Mouse (Mus musculus) ES-E14 (cell line): ENCODE measurements at regions not wholly inside any gene's neighbourhood (a gene's known extent, or its start where the extent isn't known, plus 50 kb on each side); places are given as distances from the start of the nearest gene placed in this dataset.
"Not testable (repeated sequence)": the region's sequence is repeated elsewhere in the genome, so short reads cannot be mapped to it uniquely, and the experiment has no call there.

Experiments used
- DNase-seq: peaks from one replicate; pipeline ENCODE4 v3.0.0-alpha.2; 2013; ENCODE audit warnings: low read depth, low spot score
- H3K27ac ChIP-seq: 2 replicates; pipeline ENCODE4 v1.5.1; 2012; ENCODE audit warnings: low read depth, mild to moderate bottlenecking, low read length, moderate library complexity, mixed read lengths; ENCODE audit not compliant: poor library complexity, insufficient read depth, severe bottlenecking
- H3K36me3 ChIP-seq: 2 replicates; pipeline ENCODE4 v1.6.1; 2012; ENCODE audit warnings: mild to moderate bottlenecking, low read length, moderate library complexity, mixed read lengths; ENCODE audit not compliant: control insufficient read depth, poor library complexity, insufficient read depth, severe bottlenecking
- H3K4me1 ChIP-seq, 2 experiments: fragments of 150-350 bp in 1 of 2; sonication (generic) in 1 of 2; 2 replicates each; pipeline ENCODE4 v1.6.1; 2012; ENCODE audit warnings: low read length in 2 of 2, mild to moderate bottlenecking in 1 of 2, mixed read lengths in 1 of 2; ENCODE audit not compliant: control insufficient read depth in 2 of 2, insufficient read depth in 2 of 2, poor library complexity in 1 of 2
- H3K4me3 ChIP-seq, 2 experiments: fragments of 150-350 bp in 1 of 2; sonication (generic) in 1 of 2; 2 replicates each; pipeline ENCODE4 v1.5.1; 2012; ENCODE audit warnings: low read length in 2 of 2, low read depth in 1 of 2, mild to moderate bottlenecking in 1 of 2, mixed read lengths in 1 of 2; ENCODE audit not compliant: insufficient read depth in 1 of 2, poor library complexity in 1 of 2, severe bottlenecking in 1 of 2
- H3K9ac ChIP-seq: 2 replicates; pipeline ENCODE4 v1.6.1; 2012; ENCODE audit warnings: low read depth, mild to moderate bottlenecking, low read length, mixed read lengths; ENCODE audit not compliant: poor library complexity, insufficient read depth, severe bottlenecking
- H3K9me3 ChIP-seq: fragments of 150-350 bp; sonication (generic); 2 replicates; pipeline ENCODE4 v1.6.1; 2012; ENCODE audit warnings: low read depth, mild to moderate bottlenecking, low read length; ENCODE audit not compliant: control insufficient read depth, insufficient read depth
- CHD2 ChIP-seq: IDR thresholded peaks from 2 replicates; pipeline ENCODE4 v1.6.1; 2014; ENCODE audit warnings: mild to moderate bottlenecking, low read depth, low read length, inconsistent platforms
- HCFC1 ChIP-seq: IDR thresholded peaks from 2 replicates; pipeline ENCODE4 v1.6.1; 2012; ENCODE audit warnings: low read length, inconsistent platforms, borderline replicate concordance; ENCODE audit not compliant: insufficient read depth
- MAFK ChIP-seq: IDR thresholded peaks from 2 replicates; pipeline ENCODE4 v1.6.1; 2014; ENCODE audit warnings: mild to moderate bottlenecking, low read depth, low read length, inconsistent platforms; ENCODE audit not compliant: insufficient read depth
- ZC3H11A ChIP-seq: IDR thresholded peaks from 2 replicates; pipeline ENCODE4 v1.6.1; 2012; ENCODE audit warnings: low read depth, mild to moderate bottlenecking, inconsistent platforms, low read length, borderline replicate concordance
- ZNF384 ChIP-seq: IDR thresholded peaks from 2 replicates; pipeline ENCODE4 v1.6.1; 2012; ENCODE audit warnings: low read depth, low read length, inconsistent platforms
- in situ Hi-C, 2 experiments: fragments of 600-800 bp; cut with MboI; formaldehyde crosslinking; loops; one replicate each; pipeline ENCODE4 v1.15.1; 2025; ENCODE audit warnings: low sequenced_read_pairs in 2 of 2, inconsistent platforms in 1 of 2; ENCODE audit not compliant: unreplicated experiment in 2 of 2

GRCm38 (mm10) chr7:58443297-58443696 is 212.7 kb upstream of the Atp10a start:
- no peak for DNase-seq
- Histone ChIP-seq H3K36me3 (no peaks in the 10 kb centered on the region), H3K4me1 (no peaks in the 10 kb centered on the region), H3K9ac (no peak overlapping the region), H3K9me3 (no peaks in the 10 kb centered on the region), H3K27ac (no peak overlapping the region), H3K4me3 (no peak overlapping the region)
- TF ChIP-seq HCFC1 (no peak), CHD2 (no peak), ZNF384 (no peak), ZC3H11A (no peak), MAFK (no peak)
- in situ Hi-C loops: loop anchor here in 1 of 2 experiments (25.0 kb wide), 1 partner anchor 94 kb away; no protein-coding TSS in a partner anchor

DNA sequence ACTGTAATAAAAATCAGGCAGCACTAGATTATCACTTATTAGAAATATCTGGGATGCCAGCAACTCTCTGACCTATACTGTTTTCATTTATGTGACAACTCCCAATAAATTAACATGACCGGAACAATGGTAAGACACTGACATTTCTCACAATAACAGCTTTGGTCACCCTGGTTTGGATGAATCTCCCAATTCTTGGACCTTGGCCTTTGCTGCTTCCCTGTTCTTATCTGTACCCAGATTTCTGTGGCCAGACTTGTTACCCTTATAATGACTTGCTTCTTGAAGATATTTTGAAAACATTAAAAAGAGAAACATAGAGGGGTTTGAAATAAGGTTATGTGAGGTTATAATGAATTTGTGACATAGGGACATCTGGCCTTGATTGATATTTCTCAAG is 210.2 kb upstream of the Atp10a start:
- Histone ChIP-seq H3K4me1 (no peaks in the 10 kb centered on the region), H3K27ac (no peak overlapping the region), H3K36me3 (no peaks in the 10 kb centered on the region), H3K4me3 (no peak overlapping the region), H3K9ac (no peak overlapping the region), H3K9me3 (no peaks in the 10 kb centered on the region)
- TF ChIP-seq ZC3H11A (no peak), HCFC1 (no peak), CHD2 (no peak), MAFK (no peak), ZNF384 (no peak)
- DNase-seq: no peak
- in situ Hi-C loops: loop anchor here in 1 of 2 experiments (25.0 kb wide), 1 partner anchor 92 kb away; no protein-coding TSS in a partner anchor

DNA sequence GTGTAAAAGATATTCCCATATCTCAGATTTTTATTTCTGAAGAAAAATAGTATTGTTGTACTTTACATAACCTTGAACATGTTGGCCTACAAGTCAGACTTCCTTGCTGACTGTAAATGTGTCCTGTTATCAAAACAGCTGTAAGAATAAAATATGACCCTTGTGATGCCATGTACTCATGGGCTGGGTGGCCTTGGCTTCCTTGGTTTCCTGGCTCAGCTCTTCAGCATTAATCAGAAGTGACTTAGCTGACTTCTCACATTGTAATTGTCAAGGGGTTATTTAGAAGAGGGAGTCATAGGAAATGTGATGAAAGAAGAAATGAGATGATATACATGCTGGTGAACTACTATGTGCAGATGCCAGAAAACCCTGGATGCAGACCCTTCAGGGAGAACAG is 209.7 kb upstream of the Atp10a start:
- no peaks in the 10 kb centered on the region for H3K9me3 ChIP-seq
- in situ Hi-C loops: loop anchor here in 1 of 2 experiments (25.0 kb wide), 1 partner anchor 91 kb away; no protein-coding TSS in a partner anchor
- H3K36me3 ChIP-seq: no peaks in the 10 kb centered on the region
- TF ChIP-seq ZNF384 (no peak), CHD2 (no peak), MAFK (no peak), HCFC1 (no peak), ZC3H11A (no peak)
- H3K9ac ChIP-seq: no peak overlapping the region
- DNase-seq: no peak
- H3K27ac ChIP-seq: no peak overlapping the region
- H3K4me3 ChIP-seq: no peak overlapping the region
- H3K4me1 ChIP-seq: no peaks in the 10 kb centered on the region

GRCm38 (mm10) chr7:58448727-58449126 is 207.2 kb upstream of the Atp10a start:
- no peaks in the 10 kb centered on the region for H3K36me3 ChIP-seq
- no peaks in the 10 kb centered on the region for H3K9me3 ChIP-seq
- H3K4me3 ChIP-seq: no peak overlapping the region
- in situ Hi-C loops: loop anchor here in 1 of 2 experiments (25.0 kb wide), 1 partner anchor 89 kb away; no protein-coding TSS in a partner anchor
- TF ChIP-seq ZC3H11A (no peak), HCFC1 (no peak), MAFK (no peak), CHD2 (no peak), ZNF384 (no peak)
- H3K27ac ChIP-seq: no peak overlapping the region
- H3K9ac ChIP-seq: no peak overlapping the region
- no peak for DNase-seq
- no peaks in the 10 kb centered on the region for H3K4me1 ChIP-seq

GRCm38 (mm10) chr7:58451981-58452380 is 204.0 kb upstream of the Atp10a start:
- no peaks in the 10 kb centered on the region for H3K9me3 ChIP-seq
- H3K4me3 ChIP-seq: no peak overlapping the region
- H3K9ac ChIP-seq: no peak overlapping the region
- no peaks in the 10 kb centered on the region for H3K36me3 ChIP-seq
- no peak for DNase-seq
- in situ Hi-C loops: loop anchor here in 1 of 2 experiments (10.0 kb wide), 1 partner anchor 57 kb away; no protein-coding TSS in a partner anchor
- H3K4me1 ChIP-seq: no peaks in the 10 kb centered on the region
- no peak overlapping the region for H3K27ac ChIP-seq
- no peak for TF ChIP-seq CHD2
- TF ChIP-seq ZNF384: no peak
- no peak for TF ChIP-seq HCFC1
- no peak for TF ChIP-seq MAFK
- no peak for TF ChIP-seq ZC3H11A

- DNase-seq, H3K4me3 ChIP-seq, H3K4me1 ChIP-seq, H3K9ac ChIP-seq, H3K9me3 ChIP-seq, H3K36me3 ChIP-seq, H3K27ac ChIP-seq: not testable (repeated sequence)
- in situ Hi-C loops: loop anchor here in 1 of 2 experiments (10.0 kb wide), 1 partner anchor 63 kb away; no protein-coding TSS in a partner anchor
Observed at GRCm38 (mm10) chr7:58458146-58458545, 197.8 kb upstream of the Atp10a start.
